Mouse (Mus musculus): ENCODE results near the gene Ell. TPM values are rescaled to one million over a fixed set of nuclear protein-coding genes. Genes with fewer than 3 reads are reported as not detected.

The Ell gene
- polyA plus RNA-seq, 1 experiment from 2014 or later = 9.5 TPM

DNA sequence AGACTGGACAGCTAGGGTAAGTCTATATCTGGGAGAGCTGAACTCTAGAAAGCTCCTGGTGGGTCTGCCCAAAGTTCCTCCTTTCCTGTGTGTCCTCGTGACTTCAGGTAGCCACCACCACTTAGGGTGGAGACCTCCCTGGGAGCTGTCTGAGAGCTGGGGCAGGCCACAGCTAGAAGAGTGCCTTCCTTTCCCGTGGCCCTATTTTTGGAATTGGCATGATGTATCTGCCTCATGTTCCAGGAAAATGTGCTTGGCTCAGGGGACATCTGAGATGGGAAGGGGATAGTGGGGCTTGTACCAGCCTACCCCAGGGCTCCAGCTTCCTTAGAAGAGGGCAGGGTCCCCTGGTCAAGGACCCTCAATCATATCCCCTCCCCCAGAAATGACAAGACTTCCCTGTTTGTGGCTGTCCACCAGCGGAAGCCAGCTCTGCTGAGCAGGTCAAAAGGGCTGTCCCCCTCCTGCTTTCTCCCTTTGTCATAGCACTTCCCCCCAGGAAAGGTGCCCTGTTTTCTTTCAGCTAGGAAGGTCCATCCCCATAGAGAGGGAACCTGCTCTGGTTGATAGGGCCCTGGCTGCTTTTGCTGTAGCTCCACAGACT is 12.4 kb downstream of the Ell start:
- no peak for TF ChIP-seq CTCF (IDR thresholded peaks at IDR 0.05; ENCODE audit: low read depth)
- 0 out of 2 replicates have a peak, but pooled peaks have one; percentile 8 for TF ChIP-seq EP300 (IDR thresholded peaks at IDR 0.05; ENCODE audit: low read depth)
- no peak overlapping the region for H3K4me3 ChIP-seq (ENCODE audit: low read depth, low read length)
- 0 out of 2 replicates have a peak overlapping the region, but pooled peaks have one; percentile 6 for H3K4me2 ChIP-seq (ENCODE audit: low read depth, low read length)
- peak overlapping the region; percentile 67 for H3K27ac ChIP-seq (ENCODE audit: low read depth)
- DNase-seq = no peak
- no peaks in the 10 kb centered on the region for H3K27me3 ChIP-seq (ENCODE audit: insufficient read depth, low read length)
- 36% methylated on average over 3 of the region's 3 CpGs for WGBS (ENCODE audit: insufficient replicate concordance)
- peaks cover 6% of the 10 kb centered on the region; the same call in 1 of the 2 replicates for H3K36me3 ChIP-seq (replicated peaks; ENCODE audit: insufficient read depth, low read length)
- no peak overlapping the region; the same call in 1 of the 2 replicates for H3K9ac ChIP-seq (replicated peaks)
- ATAC-seq = no peak
- peaks cover 71% of the 10 kb centered on the region for H3K4me1 ChIP-seq (ENCODE audit: insufficient read depth)
- no peaks in the 10 kb centered on the region for H3K9me3 ChIP-seq (ENCODE audit: low read length)

GRCm38 (mm10) chr8:70552836-70553235 is 13.6 kb downstream of the Ell start:
- Histone ChIP-seq H3K4me2 (ENCODE audit: low read depth, low read length) (no peak overlapping the region), H3K36me3 (replicated peaks; ENCODE audit: insufficient read depth, low read length) (peaks cover 6% of the 10 kb centered on the region; the same call in 1 of the 2 replicates), H3K4me3 (ENCODE audit: low read depth, low read length) (no peak overlapping the region), H3K9ac (replicated peaks) (no peak overlapping the region), H3K27me3 (ENCODE audit: insufficient read depth, low read length) (no peaks in the 10 kb centered on the region), H3K27ac (ENCODE audit: low read depth) (peak overlapping the region; percentile 79; the same call in 1 of the 2 replicates), H3K4me1 (ENCODE audit: insufficient read depth) (peaks cover 73% of the 10 kb centered on the region), H3K9me3 (ENCODE audit: low read length) (no peaks in the 10 kb centered on the region)
- WGBS (ENCODE audit: insufficient replicate concordance) = 13% methylated on average over 1 of the region's 1 CpGs
- TF ChIP-seq EP300 (IDR thresholded peaks at IDR 0.05; ENCODE audit: low read depth) (no peak), CTCF (IDR thresholded peaks at IDR 0.05; ENCODE audit: low read depth) (no peak)
- ATAC-seq (no peak), DNase-seq (no peak)

- TF ChIP-seq EP300 (IDR thresholded peaks at IDR 0.05; ENCODE audit: low read depth) (no peak), CTCF (IDR thresholded peaks at IDR 0.05; ENCODE audit: low read depth) (no peak)
- peak overlapping the region; percentile 96 for H3K27ac ChIP-seq (ENCODE audit: low read depth)
- ATAC-seq (no peak), DNase-seq (peak; percentile 63)
- H3K9me3 ChIP-seq (ENCODE audit: low read length) = no peaks in the 10 kb centered on the region
- no peaks in the 10 kb centered on the region for H3K27me3 ChIP-seq (ENCODE audit: insufficient read depth, low read length)
- H3K4me2 ChIP-seq (ENCODE audit: low read depth, low read length) = no peak overlapping the region
- H3K36me3 ChIP-seq (replicated peaks; ENCODE audit: insufficient read depth, low read length) = peaks cover 6% of the 10 kb centered on the region; the same call in 1 of the 2 replicates
- H3K4me3 ChIP-seq (ENCODE audit: low read depth, low read length) = no peak overlapping the region
- peak overlapping the region; percentile 19; the same call in 1 of the 2 replicates for H3K9ac ChIP-seq (replicated peaks)
- peaks cover 75% of the 10 kb centered on the region for H3K4me1 ChIP-seq (ENCODE audit: insufficient read depth)
These were observed 14.5 kb downstream of the Ell start for GRCm38 (mm10) chr8:70553740-70554139.

DNA sequence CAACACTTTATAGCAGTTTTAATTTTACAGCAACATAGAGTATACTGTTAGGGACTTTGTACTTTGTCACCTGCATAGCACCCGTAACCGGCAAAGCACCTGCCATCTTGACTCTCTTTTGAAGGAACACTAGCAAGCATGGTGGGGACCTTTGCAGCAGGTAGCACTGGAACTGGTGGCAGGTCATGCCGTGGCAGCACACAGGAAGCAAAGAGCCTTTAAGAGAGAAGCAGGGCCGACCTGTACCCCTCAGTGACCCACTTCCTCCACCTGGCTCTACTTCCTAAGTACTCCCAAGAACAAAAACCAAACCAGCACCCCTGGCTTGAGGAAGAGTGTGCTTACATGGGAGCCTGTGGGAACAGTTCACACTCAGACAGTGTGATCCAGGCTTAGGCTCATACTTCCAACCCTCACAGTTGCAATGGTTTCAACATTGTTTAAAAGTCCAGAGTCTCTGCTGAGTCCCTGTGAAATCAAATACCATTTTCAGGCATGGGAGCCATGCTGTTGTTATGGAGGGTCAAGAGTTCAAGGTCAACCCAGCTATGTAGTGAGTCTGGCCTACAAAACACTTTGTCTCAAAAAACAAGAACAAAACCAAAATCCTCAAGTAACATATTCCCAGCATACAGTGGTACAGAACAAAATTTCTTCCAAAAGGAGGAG is 16.0 kb downstream of the Ell start:
- Histone ChIP-seq H3K36me3 (replicated peaks; ENCODE audit: insufficient read depth, low read length) (peaks cover 7% of the 10 kb centered on the region; the same call in 1 of the 2 replicates), H3K9ac (replicated peaks) (no peak overlapping the region), H3K9me3 (ENCODE audit: low read length) (no peaks in the 10 kb centered on the region), H3K4me3 (ENCODE audit: low read depth, low read length) (no peak overlapping the region), H3K27ac (ENCODE audit: low read depth) (peak overlapping the region; percentile 96), H3K4me2 (ENCODE audit: low read depth, low read length) (no peak overlapping the region), H3K27me3 (ENCODE audit: insufficient read depth, low read length) (no peaks in the 10 kb centered on the region), H3K4me1 (ENCODE audit: insufficient read depth) (peaks cover 73% of the 10 kb centered on the region)
- 60% methylated on average over 4 of the region's 4 CpGs for WGBS (ENCODE audit: insufficient replicate concordance)
- ATAC-seq = peak; percentile 82
- DNase-seq = no peak
- TF ChIP-seq CTCF (IDR thresholded peaks at IDR 0.05; ENCODE audit: low read depth) (no peak), EP300 (IDR thresholded peaks at IDR 0.05; ENCODE audit: low read depth) (peak; percentile 74; the same call in 1 of the 2 replicates)

- TF ChIP-seq EP300 (IDR thresholded peaks at IDR 0.05; ENCODE audit: low read depth) (no peak), CTCF (IDR thresholded peaks at IDR 0.05; ENCODE audit: low read depth) (peak; percentile 60)
- Histone ChIP-seq H3K4me3 (ENCODE audit: low read depth, low read length) (no peak overlapping the region), H3K9me3 (ENCODE audit: low read length) (no peaks in the 10 kb centered on the region), H3K4me1 (ENCODE audit: insufficient read depth) (peaks cover 77% of the 10 kb centered on the region), H3K4me2 (ENCODE audit: low read depth, low read length) (no peak overlapping the region), H3K27ac (ENCODE audit: low read depth) (peak overlapping the region; percentile 56), H3K36me3 (replicated peaks; ENCODE audit: insufficient read depth, low read length) (0 out of 2 replicates have a peak, but pooled peaks cover 2% of the 10 kb centered on the region), H3K9ac (replicated peaks) (peak overlapping the region; percentile 36; the same call in 1 of the 2 replicates), H3K27me3 (ENCODE audit: insufficient read depth, low read length) (no peaks in the 10 kb centered on the region)
- ATAC-seq (peak; percentile 56), DNase-seq (peak; percentile 47)
- 15% methylated on average over 4 of the region's 4 CpGs for WGBS (ENCODE audit: insufficient replicate concordance)
These were observed 19.1 kb downstream of the Ell start for GRCm38 (mm10) chr8:70558334-70558733.

DNA sequence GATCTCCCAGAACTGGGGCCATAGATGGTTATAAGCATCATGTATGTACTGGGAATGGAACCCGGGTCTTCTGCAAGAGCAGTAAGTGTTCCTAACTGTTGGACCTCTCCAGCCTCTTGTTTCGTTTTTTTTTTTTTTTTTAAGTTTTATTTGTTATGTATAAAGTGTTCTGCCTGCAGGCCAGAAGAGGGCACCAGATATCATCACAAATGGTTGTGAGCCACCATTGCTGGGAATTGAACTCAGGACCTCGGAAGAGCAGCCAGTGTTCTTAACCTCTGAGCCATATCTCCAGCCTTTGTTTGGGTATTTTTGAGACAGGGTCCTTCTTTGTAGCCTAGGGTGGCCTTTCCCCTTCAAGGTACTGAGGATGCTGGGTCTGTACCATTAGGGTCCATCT is 19.7 kb downstream of the Ell start:
- Histone ChIP-seq H3K4me2 (ENCODE audit: low read depth, low read length) (no peak overlapping the region), H3K36me3 (replicated peaks; ENCODE audit: insufficient read depth, low read length) (0 out of 2 replicates have a peak, but pooled peaks cover 2% of the 10 kb centered on the region), H3K4me1 (ENCODE audit: insufficient read depth) (peaks cover 75% of the 10 kb centered on the region), H3K9ac (replicated peaks) (no peak overlapping the region), H3K27me3 (ENCODE audit: insufficient read depth, low read length) (no peaks in the 10 kb centered on the region), H3K9me3 (ENCODE audit: low read length) (no peaks in the 10 kb centered on the region), H3K27ac (ENCODE audit: low read depth) (peak overlapping the region; percentile 56; the same call in 1 of the 2 replicates), H3K4me3 (ENCODE audit: low read depth, low read length) (no peak overlapping the region)
- no peak for TF ChIP-seq EP300 (IDR thresholded peaks at IDR 0.05; ENCODE audit: low read depth)
- peak; percentile 53 for TF ChIP-seq CTCF (IDR thresholded peaks at IDR 0.05; ENCODE audit: low read depth)
- ATAC-seq (no peak), DNase-seq (no peak)
- WGBS (ENCODE audit: insufficient replicate concordance) = 69% methylated on average over 3 of the region's 3 CpGs

Data from liver, postnatal 0 days (tissue).